Mouse (Mus musculus) left cerebral cortex, adult 2 months (tissue): ENCODE data around the gene Abhd14a. TPM values are rescaled to one million over a fixed set of nuclear protein-coding genes. Genes with fewer than 3 reads are reported as not detected.

Experiments
- DNase-seq, 2 experiments: peaks; one replicate each; pipeline ENCODE4 v3.0.0; 2021 to 2022; ENCODE audit warnings: low spot score in 2 of 2, mixed read lengths in 1 of 2; ENCODE audit errors: extremely low spot score in 1 of 2
- H3K27ac ChIP-seq: fragments of 200-600 bp; 2 replicates; pipeline ENCODE4 v1.8.1; 2022
- H3K4me3 ChIP-seq: fragments of 200-600 bp; 2 replicates; pipeline ENCODE4 v1.8.1; 2022
- CTCF ChIP-seq: fragments of 200-600 bp; IDR thresholded peaks from 2 replicates; pipeline ENCODE4 v1.8.1; 2022; ENCODE audit warnings: antibody characterized with exemption, mild to moderate bottlenecking, moderate library complexity
- intact Hi-C: fragments of 180-260 bp; cut with DNase I; formaldehyde crosslinking; loops from one replicate; pipeline ENCODE4 v1.15.1; 2025
- total RNA-seq, 2 experiments: library from RNA; stranded (reverse); gene quantifications; 2 replicates each; pipeline ENCODE4 v1.2.3; 2021

The Abhd14a gene
- total RNA-seq, 2 experiments from 2014 or later, result 38.4 to 38.6 TPM

GRCm38 (mm10) chr9:106402607-106403375 is 44.7 kb downstream of the Abhd14a start:
- TF ChIP-seq CTCF, result no peak
- no peak for DNase-seq
- intact Hi-C loops, result loop anchor here (2.0 kb wide), 3 partner anchors 16 to 102 kb away; no protein-coding TSS in a partner anchor
- no peak overlapping the region for H3K4me3 ChIP-seq
- H3K27ac ChIP-seq, result peak overlapping the region; percentile 87

DNA sequence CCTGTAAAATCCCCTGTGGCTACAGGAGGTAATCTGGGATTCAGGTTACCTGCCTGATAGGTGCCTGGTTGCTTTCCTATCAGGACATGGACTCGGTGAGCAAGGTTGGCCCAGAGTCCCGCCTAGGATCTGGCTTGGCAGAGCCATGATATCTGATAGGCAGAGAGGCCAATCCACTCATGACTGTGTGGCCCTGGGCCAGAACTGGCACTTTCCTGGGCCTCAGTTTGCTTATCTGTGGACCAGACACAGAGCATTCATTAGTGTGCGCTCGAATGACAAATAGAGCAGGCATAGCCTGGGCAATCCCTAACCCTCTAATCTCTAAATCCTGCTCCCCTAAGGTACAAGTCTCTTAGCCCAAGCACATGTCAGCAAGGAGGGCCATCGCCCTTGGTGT is 45.3 kb downstream of the Abhd14a start:
- Histone ChIP-seq H3K27ac (peak overlapping the region; percentile 87), H3K4me3 (no peak overlapping the region)
- DNase-seq, result no peak
- intact Hi-C loops, result loop anchor here (2.0 kb wide), 3 partner anchors 17 to 101 kb away; no protein-coding TSS in a partner anchor
- TF ChIP-seq CTCF, result no peak

DNA sequence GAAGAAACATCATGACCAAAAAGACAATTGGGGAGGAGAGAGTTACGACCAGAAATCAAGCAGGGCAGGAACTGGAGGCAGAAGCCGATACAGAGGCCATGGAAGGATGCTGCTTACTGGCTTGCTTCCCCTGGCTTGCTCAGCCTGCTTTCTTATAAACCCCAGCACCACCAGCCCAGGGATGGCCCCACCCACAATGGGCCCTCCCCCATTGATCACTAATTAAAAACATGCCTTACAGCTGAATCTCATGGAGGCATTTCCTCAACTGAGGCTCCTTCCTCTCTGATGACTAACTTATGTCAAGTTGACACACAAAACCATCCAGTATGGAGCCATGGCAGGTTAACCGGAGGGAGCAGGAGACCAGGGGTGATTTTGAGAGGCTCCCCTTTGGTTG is 47.7 kb downstream of the Abhd14a start:
- TF ChIP-seq CTCF, result no peak
- no peak overlapping the region for H3K4me3 ChIP-seq
- DNase-seq, result no peak
- intact Hi-C loops, result no loop called here
- no peak overlapping the region for H3K27ac ChIP-seq

- TF ChIP-seq CTCF, result no peak
- intact Hi-C loops, result no loop called here
- no peak for DNase-seq
- no peak overlapping the region for H3K4me3 ChIP-seq
- H3K27ac ChIP-seq, result no peak overlapping the region
These were observed 48.7 kb downstream of the Abhd14a start for GRCm38 (mm10) chr9:106398667-106399311.

- intact Hi-C loops, result no loop called here
- H3K4me3 ChIP-seq, result no peak overlapping the region
- no peak for TF ChIP-seq CTCF
- DNase-seq, result no peak
- no peak overlapping the region for H3K27ac ChIP-seq
These were observed 49.7 kb downstream of the Abhd14a start for GRCm38 (mm10) chr9:106397733-106398132.

- no peak for DNase-seq
- intact Hi-C loops, result no loop called here
- Histone ChIP-seq H3K4me3 (no peak overlapping the region), H3K27ac (no peak overlapping the region)
- peak; percentile 61 for TF ChIP-seq CTCF
These were observed 52.6 kb downstream of the Abhd14a start for GRCm38 (mm10) chr9:106394649-106395602.

DNA sequence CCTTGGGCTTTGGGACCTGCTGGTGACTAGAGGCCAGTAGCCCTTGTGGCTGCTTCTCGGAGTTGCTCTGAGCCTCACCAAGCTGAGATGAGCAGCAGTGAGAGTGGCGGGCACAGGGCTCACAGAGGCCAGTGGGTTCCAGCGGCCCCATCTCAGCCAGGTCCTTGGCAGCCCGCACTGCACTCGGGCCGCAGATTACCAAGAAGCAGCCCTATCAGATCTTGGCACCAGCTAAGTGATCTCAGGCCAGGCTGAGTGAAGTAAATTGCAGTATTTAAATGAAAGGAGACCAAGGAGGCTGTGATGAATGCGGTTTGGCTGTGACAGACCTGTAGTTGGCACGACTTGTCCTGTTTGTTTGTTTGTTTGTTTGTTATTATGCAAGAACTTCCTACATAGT is 53.9 kb downstream of the Abhd14a start:
- Histone ChIP-seq H3K4me3 (no peak overlapping the region), H3K27ac (no peak overlapping the region)
- no peak for DNase-seq
- no peak for TF ChIP-seq CTCF
- intact Hi-C loops, result no loop called here

DNA sequence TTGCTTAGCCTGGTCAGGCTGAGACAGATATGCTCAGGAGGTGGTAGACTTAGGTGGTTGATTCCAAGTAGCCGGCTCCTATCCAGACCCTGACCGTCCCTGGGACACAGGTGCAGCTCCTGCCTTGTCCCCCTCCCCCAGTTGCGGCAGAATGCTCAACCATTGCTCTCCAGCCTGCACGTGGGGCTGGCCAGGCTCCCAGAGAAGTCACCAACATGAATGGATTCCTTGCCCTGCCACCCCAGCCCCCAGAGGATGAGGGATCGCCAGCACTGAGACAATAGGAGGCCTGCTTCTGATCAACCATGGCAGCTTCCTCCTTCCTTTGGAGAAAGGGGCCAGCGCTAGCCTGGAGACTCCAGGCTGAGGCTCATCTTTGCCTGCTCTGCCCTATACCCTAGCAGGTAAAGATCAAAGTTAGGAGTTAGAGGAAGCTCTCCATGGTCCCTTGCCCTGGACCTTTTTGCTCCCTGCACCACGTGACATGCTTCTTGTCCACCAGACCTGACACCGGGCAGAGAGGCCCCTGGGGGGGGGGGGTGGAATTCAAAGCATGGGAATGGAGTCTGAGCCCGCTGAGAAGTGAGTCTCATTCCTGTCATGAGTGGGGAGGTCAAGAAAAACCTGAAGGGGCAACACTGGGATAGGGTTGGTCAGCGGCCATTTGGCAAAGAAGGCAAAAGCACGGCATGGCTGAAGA is 54.5 kb downstream of the Abhd14a start:
- intact Hi-C loops, result no loop called here

More for the DNA sequence above, 54.5 kb downstream of the Abhd14a start:
- Histone ChIP-seq H3K27ac (no peak overlapping the region), H3K4me3 (no peak overlapping the region)
- no peak for TF ChIP-seq CTCF
- no peak for DNase-seq

Other genes with a start within 250 kb of the Abhd14a start
- gene Ppm1m, start 247.9 kb downstream of the Abhd14a start, total RNA-seq, result 10 to 100 TPM; 22.2 to 26.4 TPM
- 10 to 100 TPM; 60.3 to 61.1 TPM for gene Twf2, start 244.6 kb downstream of the Abhd14a start, total RNA-seq
- 1 to 10 TPM in 1 of 2 experiments, under 1 TPM in 1; 0.82 to 1.1 TPM for gene Tlr9, start 225.1 kb downstream of the Abhd14a start, total RNA-seq
- gene Alas1, start 199.0 kb downstream of the Abhd14a start, total RNA-seq, result 100 to 1,000 TPM; 138 to 140 TPM
- gene Poc1a, start 166.6 kb downstream of the Abhd14a start, total RNA-seq, result 10 to 100 TPM; 18.6 to 19.6 TPM
- 100 to 1,000 TPM; 105 to 115 TPM for gene Dusp7, start 79.0 kb downstream of the Abhd14a start, total RNA-seq
- 100 to 1,000 TPM; 273 to 308 TPM for gene Rpl29, start 18.2 kb downstream of the Abhd14a start, total RNA-seq
- gene Acy1, start 9.4 kb downstream of the Abhd14a start, total RNA-seq, result 10 to 100 TPM; 16.0 to 18.7 TPM
- gene Abhd14b, start 219 bp downstream of the Abhd14a start, total RNA-seq, result 10 to 100 TPM; 12.2 to 14.1 TPM
- gene Pcbp4, start 5.6 kb upstream of the Abhd14a start, total RNA-seq, result 100 to 1,000 TPM; 202 to 207 TPM
- 1 to 10 TPM; 7.4 to 7.6 TPM for gene Gpr62, start 18.3 kb upstream of the Abhd14a start, total RNA-seq
- gene Rrp9, start 28.3 kb upstream of the Abhd14a start, total RNA-seq, result 10 to 100 TPM; 35.4 to 38.3 TPM
- 1 to 10 TPM; 4.4 to 4.9 TPM for gene Parp3, start 29.3 kb upstream of the Abhd14a start, total RNA-seq
- not detected for gene Iqcf1, start 52.3 kb upstream of the Abhd14a start, total RNA-seq
- not detected for gene Iqcf5, start 66.9 kb upstream of the Abhd14a start, total RNA-seq
- not detected for gene Iqcf3, start 114.0 kb upstream of the Abhd14a start, total RNA-seq
- not detected for gene Iqcf4, start 123.3 kb upstream of the Abhd14a start, total RNA-seq
- not detected for gene Iqcf6, start 178.9 kb upstream of the Abhd14a start, total RNA-seq
- 10 to 100 TPM; 57.0 to 60.5 TPM for gene Grm2, start 208.4 kb upstream of the Abhd14a start, total RNA-seq
- 10 to 100 TPM; 92.2 to 98.1 TPM for gene Tex264, start 238.2 kb upstream of the Abhd14a start, total RNA-seq